Mouse (Mus musculus): ENCODE results near the gene Slc5a5. TPM values are rescaled to one million over a fixed set of nuclear protein-coding genes. Genes with fewer than 3 reads are reported as not detected.

The Slc5a5 gene
- polyA plus RNA-seq, 1 experiment, result 1.3 TPM

DNA sequence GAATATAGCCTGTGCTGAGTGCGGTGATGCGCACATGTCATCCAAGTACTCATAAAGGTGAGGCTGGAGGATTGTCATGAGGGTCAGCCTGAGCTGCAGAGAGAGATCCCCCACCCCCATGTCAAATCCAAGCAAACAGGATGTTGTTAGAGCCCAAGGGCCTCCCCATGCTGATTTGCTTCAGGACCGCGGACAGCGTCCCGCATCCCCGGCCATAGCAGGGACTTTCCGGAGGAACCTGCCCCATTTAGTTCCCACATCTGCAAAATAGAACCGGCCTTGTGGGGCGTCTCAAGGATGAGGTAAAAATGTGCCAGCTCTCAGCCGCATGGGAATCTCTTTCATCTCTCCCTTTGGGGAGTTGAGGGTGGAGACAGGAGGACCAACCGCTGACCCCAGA lies 6.9 kb downstream of the Slc5a5 start:
- 16% methylated on average over 12 of the region's 12 CpGs for WGBS
- peak; percentile 10 for DNase-seq

DNA sequence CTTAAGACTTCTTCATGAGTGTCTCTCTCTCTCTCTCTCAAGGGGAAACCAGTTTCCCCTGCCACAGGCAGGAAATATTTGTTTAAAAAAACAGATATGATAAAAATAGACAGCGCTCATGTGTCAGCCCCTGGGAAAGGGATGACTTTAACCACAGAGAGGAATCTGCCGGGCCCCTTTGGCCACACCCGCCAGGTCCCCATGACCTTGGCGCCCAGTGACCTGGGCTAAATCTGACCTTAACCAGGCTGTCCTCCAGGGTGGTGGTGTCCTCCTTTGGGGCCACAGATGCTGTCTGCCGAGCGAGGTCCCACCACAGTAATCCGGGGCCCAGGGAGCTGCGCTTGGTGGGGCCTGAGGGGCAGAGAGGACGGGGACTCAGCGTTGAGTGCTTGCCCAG lies 7.9 kb downstream of the Slc5a5 start:
- 56% methylated on average over 10 of the region's 10 CpGs for WGBS
- Histone ChIP-seq H3K4me1 (ENCODE audit: control insufficient read depth, insufficient read depth, low read length) (no peaks in the 10 kb centered on the region), H3K4me3 (replicated peaks; ENCODE audit: extremely low read depth, low read depth, low read length) (no peak overlapping the region)
- TF ChIP-seq POLR2A (IDR thresholded peaks at IDR 0.05; ENCODE audit: borderline replicate concordance, extremely low read depth, low read depth, low read length), result no peak
- TF ChIP-seq CTCF (IDR thresholded peaks at IDR 0.05; ENCODE audit: insufficient read depth, low read length), result no peak
- DNase-seq, result no peak

More for the DNA sequence above, 6.9 kb downstream of the Slc5a5 start:
- H3K4me1 ChIP-seq (ENCODE audit: control insufficient read depth, insufficient read depth, low read length), result no peaks in the 10 kb centered on the region
- H3K4me3 ChIP-seq (replicated peaks; ENCODE audit: extremely low read depth, low read depth, low read length), result no peak overlapping the region
- TF ChIP-seq POLR2A (IDR thresholded peaks at IDR 0.05; ENCODE audit: borderline replicate concordance, extremely low read depth, low read depth, low read length) (no peak), CTCF (IDR thresholded peaks at IDR 0.05; ENCODE audit: insufficient read depth, low read length) (no peak)

DNA sequence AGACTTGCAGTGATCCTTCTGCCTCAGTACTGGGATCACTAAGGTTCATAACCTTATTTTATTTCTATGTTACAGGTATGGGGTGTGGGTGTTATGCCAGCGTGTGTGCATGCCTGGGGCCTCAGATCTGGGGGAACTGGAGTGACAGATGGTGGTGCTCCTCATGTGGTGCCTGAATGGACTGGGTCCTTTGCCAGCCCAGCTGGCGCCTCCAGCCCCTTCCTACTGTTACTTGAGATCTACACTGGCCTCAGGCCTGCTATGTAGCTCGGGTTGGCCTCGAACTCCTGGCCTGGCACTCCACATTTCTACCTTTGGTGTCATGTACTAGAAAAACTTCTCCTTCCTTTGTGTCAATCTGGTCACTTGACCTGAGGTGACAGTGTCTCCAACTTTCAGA lies 8.4 kb downstream of the Slc5a5 start:
- no peak for DNase-seq
- 77% methylated on average over 4 of the region's 4 CpGs for WGBS

DNA sequence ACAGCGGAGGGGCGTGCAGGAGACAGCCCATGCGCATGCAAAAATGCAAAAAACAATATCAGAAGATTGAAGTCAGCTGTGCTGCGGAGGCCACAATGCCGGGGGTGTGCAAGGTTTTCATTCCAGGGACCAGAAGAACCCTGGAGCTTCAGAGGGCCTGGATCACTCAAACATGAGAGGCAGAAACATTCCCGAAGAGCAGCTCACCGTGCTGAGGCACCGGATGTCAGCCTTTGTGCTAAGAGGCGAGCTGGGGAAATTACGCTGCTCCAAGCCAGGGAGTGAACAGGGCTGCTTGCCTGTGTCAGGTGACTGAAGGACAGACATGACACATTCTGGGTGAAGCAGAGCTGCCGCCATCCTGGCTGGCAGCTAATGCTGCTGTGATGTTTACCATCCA lies 12.0 kb downstream of the Slc5a5 start:
- H3K4me3 ChIP-seq (replicated peaks; ENCODE audit: extremely low read depth, low read depth, low read length), result no peak overlapping the region
- TF ChIP-seq CTCF (IDR thresholded peaks at IDR 0.05; ENCODE audit: insufficient read depth, low read length) (no peak), POLR2A (IDR thresholded peaks at IDR 0.05; ENCODE audit: borderline replicate concordance, extremely low read depth, low read depth, low read length) (no peak)
- no peaks in the 10 kb centered on the region for H3K4me1 ChIP-seq (ENCODE audit: control insufficient read depth, insufficient read depth, low read length)
- no peak for DNase-seq
- 32% methylated on average over 11 of the region's 11 CpGs for WGBS

More for the DNA sequence above, 8.4 kb downstream of the Slc5a5 start:
- TF ChIP-seq POLR2A (IDR thresholded peaks at IDR 0.05; ENCODE audit: borderline replicate concordance, extremely low read depth, low read depth, low read length) (no peak), CTCF (IDR thresholded peaks at IDR 0.05; ENCODE audit: insufficient read depth, low read length) (no peak)
- no peak overlapping the region for H3K4me3 ChIP-seq (replicated peaks; ENCODE audit: extremely low read depth, low read depth, low read length)
- no peaks in the 10 kb centered on the region for H3K4me1 ChIP-seq (ENCODE audit: control insufficient read depth, insufficient read depth, low read length)

DNA sequence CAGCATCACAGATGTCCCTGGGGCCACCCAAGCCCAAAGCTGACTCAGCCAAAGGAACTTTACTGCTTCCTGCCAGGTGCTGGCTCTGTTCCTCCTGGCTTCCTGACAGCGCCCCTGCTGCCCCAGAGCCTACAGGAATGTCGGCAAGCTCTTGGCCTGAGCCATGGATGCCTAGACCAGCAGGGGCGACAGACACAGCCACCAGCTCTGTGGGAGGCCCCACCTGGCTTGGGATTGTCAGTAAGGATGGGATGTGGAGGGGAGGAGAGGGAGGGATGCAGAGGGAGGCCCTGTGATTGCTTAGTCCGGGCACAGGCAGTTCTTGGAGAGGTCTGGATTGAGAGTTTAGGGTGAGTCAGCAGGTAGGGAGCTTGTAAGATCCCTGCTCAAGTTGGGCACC lies 12.4 kb downstream of the Slc5a5 start:
- H3K4me1 ChIP-seq (ENCODE audit: control insufficient read depth, insufficient read depth, low read length), result no peaks in the 10 kb centered on the region
- TF ChIP-seq POLR2A (IDR thresholded peaks at IDR 0.05; ENCODE audit: borderline replicate concordance, extremely low read depth, low read depth, low read length) (no peak), CTCF (IDR thresholded peaks at IDR 0.05; ENCODE audit: insufficient read depth, low read length) (no peak)
- no peak overlapping the region for H3K4me3 ChIP-seq (replicated peaks; ENCODE audit: extremely low read depth, low read depth, low read length)
- no peak for DNase-seq
- WGBS, result 10% methylated on average over 4 of the region's 4 CpGs

DNA sequence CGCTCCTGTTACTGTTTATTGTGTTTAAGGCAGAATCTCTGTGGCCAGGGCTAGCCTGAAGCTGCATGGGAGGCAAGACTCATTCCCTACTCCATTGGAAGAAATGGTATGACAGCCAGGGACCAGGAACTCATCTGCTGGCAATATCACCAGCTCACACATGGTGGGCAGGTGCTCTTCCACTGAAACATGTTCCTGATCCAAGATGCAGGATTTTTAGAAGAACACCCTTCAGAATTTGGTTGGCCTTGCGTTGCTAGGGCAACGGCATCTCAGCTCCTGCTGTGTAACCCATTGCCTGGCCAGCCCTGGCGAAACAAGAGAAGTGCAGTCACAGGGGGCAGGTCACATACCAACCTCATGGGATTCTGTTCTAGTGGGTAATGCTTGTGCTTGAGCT lies 13.1 kb downstream of the Slc5a5 start:
- Histone ChIP-seq H3K4me1 (ENCODE audit: control insufficient read depth, insufficient read depth, low read length) (no peaks in the 10 kb centered on the region), H3K4me3 (replicated peaks; ENCODE audit: extremely low read depth, low read depth, low read length) (no peak overlapping the region)
- no peak for DNase-seq
- WGBS, result 51% methylated on average over 4 of the region's 4 CpGs
- TF ChIP-seq CTCF (IDR thresholded peaks at IDR 0.05; ENCODE audit: insufficient read depth, low read length) (no peak), POLR2A (IDR thresholded peaks at IDR 0.05; ENCODE audit: borderline replicate concordance, extremely low read depth, low read depth, low read length) (no peak)

DNA sequence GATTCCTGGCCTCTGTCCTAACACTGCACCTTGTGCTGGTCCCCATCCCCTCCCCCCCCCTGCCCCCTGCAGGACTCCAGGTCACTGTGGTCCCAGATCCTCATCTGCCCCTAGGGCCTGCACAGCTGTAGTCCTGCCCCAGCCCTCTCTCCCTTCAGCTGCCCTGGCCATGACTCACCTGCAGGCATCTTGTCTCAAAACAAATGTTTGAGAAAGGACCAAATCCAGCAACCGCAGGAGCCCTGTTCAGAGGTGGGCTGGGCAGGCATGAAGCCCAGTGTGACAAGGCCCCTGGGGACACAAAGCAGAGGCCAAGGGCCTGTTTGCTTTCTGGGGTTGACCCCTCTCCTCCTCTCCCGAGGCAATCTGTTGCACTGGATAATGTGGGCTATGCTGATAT lies 14.4 kb downstream of the Slc5a5 start:
- DNase-seq, result no peak
- 46% methylated on average over 2 of the region's 2 CpGs for whole genome bisulfite sequencing
- Histone ChIP-seq H3K4me1 (ENCODE audit: control insufficient read depth, insufficient read depth, low read length) (0 out of 2 replicates have a peak, but pooled peaks cover 2% of the 10 kb centered on the region), H3K4me3 (replicated peaks; ENCODE audit: extremely low read depth, low read depth, low read length) (no peak overlapping the region)
- TF ChIP-seq POLR2A (IDR thresholded peaks at IDR 0.05; ENCODE audit: borderline replicate concordance, extremely low read depth, low read depth, low read length) (no peak), CTCF (IDR thresholded peaks at IDR 0.05; ENCODE audit: insufficient read depth, low read length) (no peak)

DNA sequence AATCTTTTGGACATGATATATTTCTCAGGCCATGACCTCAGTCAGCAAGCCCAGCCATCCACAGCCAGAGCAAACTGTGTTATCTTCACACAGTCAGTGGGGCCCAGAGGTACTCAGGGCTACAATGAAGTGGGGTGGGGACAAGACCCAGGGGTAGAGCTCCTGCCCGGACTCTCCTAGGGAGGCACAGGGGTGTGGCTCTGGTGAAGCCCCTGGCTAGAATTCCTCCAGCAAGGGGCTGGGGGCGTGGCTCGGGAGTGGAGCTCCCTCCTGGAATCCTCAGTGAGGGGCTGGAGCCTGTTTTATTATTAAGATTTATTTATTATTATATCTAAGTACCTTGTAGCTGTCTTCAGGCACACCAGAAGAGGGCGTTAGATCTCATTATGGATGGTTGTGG lies 16.2 kb downstream of the Slc5a5 start:
- 0 out of 2 replicates have a peak, but pooled peaks cover 2% of the 10 kb centered on the region for H3K4me1 ChIP-seq (ENCODE audit: control insufficient read depth, insufficient read depth, low read length)
- TF ChIP-seq CTCF (IDR thresholded peaks at IDR 0.05; ENCODE audit: insufficient read depth, low read length) (no peak), POLR2A (IDR thresholded peaks at IDR 0.05; ENCODE audit: borderline replicate concordance, extremely low read depth, low read depth, low read length) (no peak)
- no peak overlapping the region for H3K4me3 ChIP-seq (replicated peaks; ENCODE audit: extremely low read depth, low read depth, low read length)
- WGBS, result 42% methylated on average over 4 of the region's 4 CpGs
- DNase-seq, result no peak

DNA sequence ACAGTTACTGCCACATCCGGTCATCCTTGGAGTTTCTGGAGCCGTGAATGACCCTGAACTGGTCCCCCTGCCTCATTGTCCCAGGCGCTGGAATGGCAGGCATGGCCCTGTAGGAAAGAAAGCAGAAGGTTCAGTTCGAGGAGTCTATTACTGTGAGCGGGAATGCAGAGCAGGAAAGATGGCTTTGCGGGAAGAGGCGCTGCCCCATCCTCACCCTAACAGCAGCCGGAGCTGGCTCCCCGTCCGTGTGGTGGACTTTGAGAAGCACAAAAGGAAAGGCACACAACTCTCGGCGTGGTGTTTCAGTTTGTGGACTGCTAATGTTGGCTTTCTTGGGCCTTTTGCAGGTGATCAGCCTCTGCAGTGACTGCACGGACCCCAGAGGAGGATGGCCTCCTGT lies 18.1 kb downstream of the Slc5a5 start:
- no peak for DNase-seq
- 0 out of 2 replicates have a peak, but pooled peaks cover 2% of the 10 kb centered on the region for H3K4me1 ChIP-seq (ENCODE audit: control insufficient read depth, insufficient read depth, low read length)
- TF ChIP-seq CTCF (IDR thresholded peaks at IDR 0.05; ENCODE audit: insufficient read depth, low read length), result no peak
- TF ChIP-seq POLR2A (IDR thresholded peaks at IDR 0.05; ENCODE audit: borderline replicate concordance, extremely low read depth, low read depth, low read length), result no peak
- 92% methylated on average over 13 of the region's 13 CpGs for WGBS
- H3K4me3 ChIP-seq (replicated peaks; ENCODE audit: extremely low read depth, low read depth, low read length), result no peak overlapping the region

DNA sequence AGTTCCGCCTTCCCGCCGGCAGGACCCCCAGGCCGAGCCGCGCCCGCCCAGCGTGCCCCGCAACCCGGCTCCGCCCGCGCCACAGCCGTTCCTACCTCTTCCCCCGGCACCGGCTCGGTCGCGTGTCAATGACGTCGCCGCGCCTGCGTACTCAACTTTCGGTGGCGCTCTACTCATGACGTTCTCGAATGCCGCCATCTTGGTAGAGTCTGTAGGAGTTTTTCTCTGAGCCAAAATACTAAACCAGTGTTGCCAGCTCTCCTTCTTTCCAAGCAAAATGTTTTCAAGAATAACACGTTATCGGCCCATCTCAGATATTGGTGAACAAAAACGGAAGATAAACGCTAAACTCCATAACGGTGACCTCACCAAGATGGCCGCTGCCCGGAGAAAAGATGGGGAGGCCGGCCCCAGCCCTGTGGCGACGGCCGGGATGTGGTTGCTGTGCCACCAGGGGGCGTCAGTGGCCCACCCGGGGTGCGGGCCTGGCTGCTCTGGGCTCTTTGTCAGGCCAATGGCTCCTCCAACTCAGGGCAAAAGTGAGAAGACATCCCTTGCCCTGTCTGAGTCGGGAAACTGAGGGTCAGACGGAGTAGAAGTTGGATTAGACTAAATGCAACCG lies 19.1 kb downstream of the Slc5a5 start, which contains the start of gene Ccdc124:
Gene Ccdc124, minus strand, starts transcription at position 572 of the 622 bp plus-strand sequence.
- Histone ChIP-seq H3K4me1 (ENCODE audit: control insufficient read depth, insufficient read depth, low read length) (0 out of 2 replicates have a peak, but pooled peaks cover 4% of the 10 kb centered on the region), H3K4me3 (replicated peaks; ENCODE audit: extremely low read depth, low read depth, low read length) (peak within 1 kb of the TSS; percentile 71)
- WGBS, result 1% methylated on average over 46 of the region's 46 CpGs
- TF ChIP-seq POLR2A (IDR thresholded peaks at IDR 0.05; ENCODE audit: borderline replicate concordance, extremely low read depth, low read depth, low read length), result peak; percentile 79; the same call in 1 of the 2 replicates
- peak; percentile 57 for TF ChIP-seq CTCF (IDR thresholded peaks at IDR 0.05; ENCODE audit: insufficient read depth, low read length)
- DNase-seq, result peak; percentile 97

Data from lung, adult 2 months (tissue).